Comparison of ENCODE assay signal across 25 mouse cellular contexts in the genomic region with DNA sequence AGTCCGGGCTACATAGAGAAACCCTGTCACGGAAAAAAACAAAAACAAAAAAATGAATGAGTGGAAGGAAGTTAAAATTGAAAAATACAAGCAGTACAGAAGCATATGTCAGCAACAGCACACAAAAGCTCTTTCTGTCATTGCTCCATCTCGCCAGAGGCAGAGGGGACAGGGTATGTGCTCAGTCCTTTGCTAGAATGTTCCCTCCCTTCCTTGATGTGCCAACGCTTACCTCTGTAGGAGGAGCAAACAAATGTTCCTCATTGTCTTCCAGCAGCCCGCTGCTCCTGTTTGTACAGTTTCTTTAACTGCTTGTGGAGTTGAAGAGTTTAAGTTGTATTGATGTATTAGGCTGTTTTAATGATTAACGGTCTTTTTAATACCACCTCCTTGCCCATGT. TPM values are rescaled to one million over a fixed set of nuclear protein-coding genes. Genes with fewer than 3 reads are reported as not detected.
A peak's percentile ranks its signal among the peaks of the same experiment; 100 is the strongest.
DNase-seq lines count a peak whose midpoint lies in the region; ATAC-seq and TF ChIP-seq lines count a peak whose summit lies in the region.
"Had no signal": no experiment of that assay in that cellular context is flagged by ENCODE, and none has a peak within 500 bp of the region (broad histone marks: within the 10 kb centered on the region; RNA-seq: fewer than 3 reads in every experiment).

No protein-coding gene starts in this region.

- peak; percentile 74 for DNase-seq in liver, adult 2 months (ENCODE audit: extremely low read depth, low read depth, low spot score)
- DNase-seq in liver, embryonic 11.5 days (ENCODE audit: low spot score): no peak
- no peak for DNase-seq in embryonic facial prominence, embryonic 10.5 days (ENCODE audit: low spot score)
- DNase-seq in embryonic facial prominence, embryonic 14.5 days (ENCODE audit: low spot score): peak; percentile 36
- DNase-seq in gastrocnemius, postnatal 4 days (ENCODE audit: low spot score in 2 of 2): no peak
- no peak for DNase-seq in right cerebral cortex, postnatal 14 days
- DNase-seq: adrenal gland, postnatal 10 days; cerebellum, adult 2 months; gastrocnemius, postnatal 10 days; heart, adult 2 months; heart, postnatal 14 days; kidney, adult 18-20 months; kidney, postnatal 4 days; retina, postnatal 1 day; thymus, postnatal 25 days had no signal

- TF ChIP-seq CTCF in liver, adult 2 months (IDR thresholded peaks at IDR 0.05; ENCODE audit: low read depth, low read length): no peak

- no peaks in the 10 kb centered on the region for H3K27me3 ChIP-seq in liver, adult 2 months (ENCODE audit: control insufficient read depth, insufficient read depth, low read length)
- H3K27me3 ChIP-seq in liver, embryonic 11.5 days (replicated peaks; ENCODE audit: control insufficient read depth, insufficient read depth, low read length): no peaks in the 10 kb centered on the region
- H3K27me3 ChIP-seq in embryonic facial prominence, embryonic 10.5 days (replicated peaks; ENCODE audit: low read depth, poor library complexity, severe bottlenecking): no peaks in the 10 kb centered on the region
- no peaks in the 10 kb centered on the region for H3K27me3 ChIP-seq in embryonic facial prominence, embryonic 14.5 days (replicated peaks; ENCODE audit: control insufficient read depth, insufficient read depth, low read length)
- H3K27me3 ChIP-seq in limb, embryonic 12.5 days: no peaks in the 10 kb centered on the region
- H3K27me3 ChIP-seq: heart, embryonic 13.5 days; hindbrain, embryonic 12.5 days; lung, embryonic 15.5 days; midbrain, embryonic 15.5 days; neural tube, embryonic 13.5 days had no signal

- 36% methylated on average over 6 of the region's 6 CpGs for WGBS in liver, adult 2 months
- 74% methylated on average over 6 of the region's 6 CpGs for WGBS in liver, embryonic 11.5 days
- 78% methylated on average over 6 of the region's 6 CpGs for whole genome bisulfite sequencing in embryonic facial prominence, embryonic 10.5 days
- WGBS in embryonic facial prominence, embryonic 14.5 days: 42% methylated on average over 6 of the region's 6 CpGs
- 65% methylated on average over 6 of the region's 6 CpGs for WGBS in limb, embryonic 12.5 days

- no peaks in the 10 kb centered on the region for H3K36me3 ChIP-seq in liver, adult 2 months (ENCODE audit: control insufficient read depth, insufficient read depth, low read length)
- no peaks in the 10 kb centered on the region for H3K36me3 ChIP-seq in liver, embryonic 11.5 days (ENCODE audit: control insufficient read depth, insufficient read depth, low read length)
- no peaks in the 10 kb centered on the region for H3K36me3 ChIP-seq in embryonic facial prominence, embryonic 10.5 days (replicated peaks)
- H3K36me3 ChIP-seq in embryonic facial prominence, embryonic 14.5 days (ENCODE audit: control insufficient read depth, insufficient read depth, low read length): no peaks in the 10 kb centered on the region
- no peaks in the 10 kb centered on the region; the same call in 1 of the 2 replicates for H3K36me3 ChIP-seq in limb, embryonic 12.5 days
- H3K36me3 ChIP-seq: heart, embryonic 13.5 days; hindbrain, embryonic 12.5 days; lung, embryonic 15.5 days; midbrain, embryonic 15.5 days; neural tube, embryonic 13.5 days had no signal

- H3K4me3 ChIP-seq in liver, adult 2 months (ENCODE audit: insufficient read depth, low read depth, low read length): no peak overlapping the region
- H3K4me3 ChIP-seq in liver, embryonic 11.5 days (ENCODE audit: low read depth, low read length): no peak overlapping the region
- H3K4me3 ChIP-seq in embryonic facial prominence, embryonic 10.5 days: no peak overlapping the region
- no peak overlapping the region for H3K4me3 ChIP-seq in embryonic facial prominence, embryonic 14.5 days (ENCODE audit: low read depth, low read length)
- no peak overlapping the region for H3K4me3 ChIP-seq in limb, embryonic 12.5 days (replicated peaks)
- H3K4me3 ChIP-seq: heart, adult 2 months; heart, embryonic 13.5 days; hindbrain, embryonic 12.5 days; lung, embryonic 15.5 days; midbrain, embryonic 15.5 days; neural tube, embryonic 13.5 days had no signal

- H3K79me2 ChIP-seq in liver, adult 2 months (ENCODE audit: control insufficient read depth, insufficient read depth, low read length): peaks cover 36% of the 10 kb centered on the region; the same call in 1 of the 2 replicates

- H3K4me1 ChIP-seq in liver, adult 2 months (ENCODE audit: control insufficient read depth, insufficient read depth, low read length): peaks cover 42% of the 10 kb centered on the region
- peaks cover 38% of the 10 kb centered on the region for H3K4me1 ChIP-seq in liver, embryonic 11.5 days (replicated peaks; ENCODE audit: control insufficient read depth, insufficient read depth, low read length)
- peaks cover 55% of the 10 kb centered on the region for H3K4me1 ChIP-seq in embryonic facial prominence, embryonic 10.5 days
- H3K4me1 ChIP-seq in embryonic facial prominence, embryonic 14.5 days (ENCODE audit: control insufficient read depth, insufficient read depth, low read length): peaks cover 46% of the 10 kb centered on the region
- H3K4me1 ChIP-seq in limb, embryonic 12.5 days (replicated peaks): peaks cover 77% of the 10 kb centered on the region

- H3K9ac ChIP-seq in liver, adult 2 months (ENCODE audit: low read depth, low read length): no peak overlapping the region
- H3K9ac ChIP-seq in liver, embryonic 11.5 days (ENCODE audit: low read depth, low read length): no peak overlapping the region
- no peak overlapping the region for H3K9ac ChIP-seq in embryonic facial prominence, embryonic 14.5 days (ENCODE audit: low read depth, low read length)
- H3K9ac ChIP-seq in limb, embryonic 12.5 days (replicated peaks): no peak overlapping the region
- H3K9ac ChIP-seq: heart, embryonic 13.5 days; hindbrain, embryonic 12.5 days; liver, embryonic 14.5 days; lung, embryonic 15.5 days; midbrain, embryonic 15.5 days; neural tube, embryonic 13.5 days had no signal

- TF ChIP-seq POLR2A in liver, adult 2 months (IDR thresholded peaks at IDR 0.05; ENCODE audit: extremely low read depth, insufficient read depth, low read length): no peak

- H3K4me2 ChIP-seq in liver, embryonic 11.5 days: no peak overlapping the region
- H3K4me2 ChIP-seq in embryonic facial prominence, embryonic 14.5 days (ENCODE audit: low read depth, low read length): no peak overlapping the region
- H3K4me2 ChIP-seq in limb, embryonic 12.5 days: no peak overlapping the region
- H3K4me2 ChIP-seq: heart, embryonic 13.5 days; hindbrain, embryonic 12.5 days; lung, embryonic 15.5 days; midbrain, embryonic 15.5 days; neural tube, embryonic 13.5 days had no signal

- no peak for ATAC-seq in liver, embryonic 11.5 days (replicated peaks; ENCODE audit: low FRiP score)
- no peak for ATAC-seq in embryonic facial prominence, embryonic 14.5 days (ENCODE audit: low read depth)
- ATAC-seq in limb, embryonic 12.5 days (ENCODE audit: insufficient number of reproducible peaks, insufficient read depth, low FRiP score, low TSS enrichment, low read depth): no peak
- ATAC-seq: activated CD4-positive, CD25-positive, alpha-beta regulatory T cell, adult 4 months; forebrain, embryonic 14.5 days; midbrain, embryonic 15.5 days had no signal

- no peaks in the 10 kb centered on the region for H3K9me3 ChIP-seq in liver, embryonic 11.5 days (ENCODE audit: control insufficient read depth, low read length)
- no peaks in the 10 kb centered on the region for H3K9me3 ChIP-seq in embryonic facial prominence, embryonic 10.5 days
- H3K9me3 ChIP-seq in embryonic facial prominence, embryonic 14.5 days (ENCODE audit: control insufficient read depth, low read length): no peaks in the 10 kb centered on the region
- no peaks in the 10 kb centered on the region for H3K9me3 ChIP-seq in limb, embryonic 12.5 days
- H3K9me3 ChIP-seq: heart, embryonic 13.5 days; hindbrain, embryonic 12.5 days; lung, embryonic 15.5 days; midbrain, embryonic 15.5 days; neural tube, embryonic 13.5 days had no signal

- peak overlapping the region; percentile 89 for H3K27ac ChIP-seq in liver, adult 2 months (replicated peaks; ENCODE audit: insufficient read depth, low read depth, low read length)
- no peak overlapping the region for H3K27ac ChIP-seq in liver, embryonic 11.5 days (ENCODE audit: low read depth, low read length)
- peak overlapping the region; percentile 51; the same call in 1 of the 2 replicates for H3K27ac ChIP-seq in embryonic facial prominence, embryonic 10.5 days (replicated peaks)
- H3K27ac ChIP-seq in embryonic facial prominence, embryonic 14.5 days (replicated peaks; ENCODE audit: low read depth, low read length): peak overlapping the region; percentile 23; the same call in 1 of the 2 replicates
- H3K27ac ChIP-seq in limb, embryonic 12.5 days: 0 out of 2 replicates have a peak overlapping the region, but pooled peaks have one; percentile 31
- H3K27ac ChIP-seq: heart, adult 2 months; hindbrain, embryonic 12.5 days; liver, embryonic 14.5 days; lung, embryonic 15.5 days; macrophage; midbrain, embryonic 15.5 days; neural tube, embryonic 13.5 days had no signal

RNA-seq across cellular contexts. Expression of a gene that starts 37.3 kb away (rescaled TPM):
- 27.8 and 34.6 TPM in 2 replicates for total RNA-seq in liver, adult 2 months (2014; rRNA removed)
- 10.6 and 15.9 TPM in 2 replicates for polyA plus RNA-seq in liver, adult 2 months (2012; rRNA removed)
- 13.3 and 14.2 TPM in 2 replicates for polyA plus RNA-seq in liver, embryonic 11.5 days (2014; fragmentation: Nextera tagmentation; extraction: Ambion mirVana)
- polyA plus RNA-seq in embryonic facial prominence, embryonic 10.5 days (2016; fragmentation: Nextera tagmentation; extraction: Ambion mirVana): 20.4 and 22.5 TPM in 2 replicates
- 26.7 and 29.8 TPM in 2 replicates for polyA plus RNA-seq in embryonic facial prominence, embryonic 14.5 days (2014; fragmentation: Nextera tagmentation; extraction: Ambion mirVana)
- polyA plus RNA-seq in limb, embryonic 12.5 days (2016; fragmentation: Nextera tagmentation; extraction: Ambion mirVana): 56.7 and 61.9 TPM in 2 replicates
- total RNA-seq in gastrocnemius, postnatal 4 days (2021): 10 to 100 TPM; 48.6 to 48.8 TPM

Comparison
In these comparisons a context has a peak if more than half of its experiments do, and no peak if none do; other contexts are left out.
1. DNase-seq: peak in liver, adult 2 months (single experiment) and embryonic facial prominence, embryonic 14.5 days (single experiment); none in liver, embryonic 11.5 days (single experiment), embryonic facial prominence, embryonic 10.5 days (single experiment), gastrocnemius, postnatal 4 days (0 of 2) and right cerebral cortex, postnatal 14 days (single experiment).